Mouse (Mus musculus): Measurements from ENCODE around the gene D6Ertd527e. TPM values are rescaled to one million over a fixed set of nuclear protein-coding genes. Genes with fewer than 3 reads are reported as not detected.

The D6Ertd527e gene
- polyA plus RNA-seq, 1 experiment: not detected

- no peaks in the 10 kb centered on the region for H3K36me3 ChIP-seq (ENCODE audit: control insufficient read depth, insufficient read depth)
- H3K79me2 ChIP-seq (ENCODE audit: control insufficient read depth, insufficient read depth): no peaks in the 10 kb centered on the region
- no peaks in the 10 kb centered on the region for H3K79me3 ChIP-seq (ENCODE audit: low read depth)
These were observed 17.4 kb downstream of the D6Ertd527e start for GRCm38 (mm10) chr6:87121961-87122360.

GRCm38 (mm10) chr6:87123406-87123805, 18.9 kb downstream of the D6Ertd527e start:
- no peaks in the 10 kb centered on the region for H3K79me2 ChIP-seq (ENCODE audit: control insufficient read depth, insufficient read depth)
- TF ChIP-seq MAX (IDR thresholded peaks at IDR 0.05) (no peak), USF1 (IDR thresholded peaks at IDR 0.05; ENCODE audit: low read depth) (no peak)
- no peaks in the 10 kb centered on the region for H3K79me3 ChIP-seq (ENCODE audit: low read depth)
- H3K27me3 ChIP-seq (ENCODE audit: control insufficient read depth, insufficient read depth, insufficient read length): no peaks in the 10 kb centered on the region
- H3K4me3 ChIP-seq (ENCODE audit: insufficient read depth, poor library complexity, severe bottlenecking): no peak overlapping the region
- H3K36me3 ChIP-seq (ENCODE audit: control insufficient read depth, insufficient read depth): no peaks in the 10 kb centered on the region
- no peak overlapping the region for H3ac ChIP-seq (ENCODE audit: control insufficient read depth, insufficient read length, low read depth)

More at GRCm38 (mm10) chr6:87121961-87122360, 17.4 kb downstream of the D6Ertd527e start:
- no peak overlapping the region for H3ac ChIP-seq (ENCODE audit: control insufficient read depth, insufficient read length, low read depth)
- TF ChIP-seq CEBPB (IDR thresholded peaks at IDR 0.05; ENCODE audit: low read depth): no peak
- TF ChIP-seq CTCF (IDR thresholded peaks at IDR 0.05; ENCODE audit: control insufficient read depth, insufficient read depth, insufficient read length): no peak
- TF ChIP-seq MYOD1 (IDR thresholded peaks at IDR 0.05; ENCODE audit: control insufficient read depth, insufficient read length, low read depth): no peak
- no peak for TF ChIP-seq USF1 (IDR thresholded peaks at IDR 0.05; ENCODE audit: low read depth)
- TF ChIP-seq MAX (IDR thresholded peaks at IDR 0.05): no peak
- no peak for TF ChIP-seq FOSL1 (IDR thresholded peaks at IDR 0.05; ENCODE audit: insufficient read depth, low read length, poor library complexity, severe bottlenecking)
- no peak for TF ChIP-seq MYOG (IDR thresholded peaks at IDR 0.05; ENCODE audit: control insufficient read depth, extremely low read depth, insufficient read length)
- H3K4me3 ChIP-seq (ENCODE audit: insufficient read depth, poor library complexity, severe bottlenecking): no peak overlapping the region
- H3K27me3 ChIP-seq (ENCODE audit: control insufficient read depth, insufficient read depth, insufficient read length): no peaks in the 10 kb centered on the region

- Histone ChIP-seq H3K27me3 (ENCODE audit: control insufficient read depth, insufficient read depth, insufficient read length) (no peaks in the 10 kb centered on the region), H3K79me2 (ENCODE audit: control insufficient read depth, insufficient read depth) (no peaks in the 10 kb centered on the region), H3K4me3 (ENCODE audit: insufficient read depth, poor library complexity, severe bottlenecking) (no peak overlapping the region), H3K36me3 (ENCODE audit: control insufficient read depth, insufficient read depth) (no peaks in the 10 kb centered on the region), H3ac (ENCODE audit: control insufficient read depth, insufficient read length, low read depth) (no peak overlapping the region), H3K79me3 (ENCODE audit: low read depth) (no peaks in the 10 kb centered on the region)
- TF ChIP-seq MYOG (IDR thresholded peaks at IDR 0.05; ENCODE audit: control insufficient read depth, extremely low read depth, insufficient read length) (no peak), CTCF (IDR thresholded peaks at IDR 0.05; ENCODE audit: control insufficient read depth, insufficient read depth, insufficient read length) (no peak), USF1 (IDR thresholded peaks at IDR 0.05; ENCODE audit: low read depth) (no peak), MAX (IDR thresholded peaks at IDR 0.05) (no peak), FOSL1 (IDR thresholded peaks at IDR 0.05; ENCODE audit: insufficient read depth, low read length, poor library complexity, severe bottlenecking) (no peak), CEBPB (IDR thresholded peaks at IDR 0.05; ENCODE audit: low read depth) (no peak), MYOD1 (IDR thresholded peaks at IDR 0.05; ENCODE audit: control insufficient read depth, insufficient read length, low read depth) (no peak)
These were observed 19.4 kb downstream of the D6Ertd527e start for GRCm38 (mm10) chr6:87123973-87124372.

GRCm38 (mm10) chr6:87127049-87127753, 22.7 kb downstream of the D6Ertd527e start:
- TF ChIP-seq CTCF (IDR thresholded peaks at IDR 0.05; ENCODE audit: control insufficient read depth, insufficient read depth, insufficient read length) (no peak), MYOG (IDR thresholded peaks at IDR 0.05; ENCODE audit: control insufficient read depth, extremely low read depth, insufficient read length) (no peak), USF1 (IDR thresholded peaks at IDR 0.05; ENCODE audit: low read depth) (no peak), CEBPB (IDR thresholded peaks at IDR 0.05; ENCODE audit: low read depth) (no peak), FOSL1 (IDR thresholded peaks at IDR 0.05; ENCODE audit: insufficient read depth, low read length, poor library complexity, severe bottlenecking) (no peak), MAX (IDR thresholded peaks at IDR 0.05) (no peak), MYOD1 (IDR thresholded peaks at IDR 0.05; ENCODE audit: control insufficient read depth, insufficient read length, low read depth) (no peak)
- Histone ChIP-seq H3K27me3 (ENCODE audit: control insufficient read depth, insufficient read depth, insufficient read length) (no peaks in the 10 kb centered on the region), H3ac (ENCODE audit: control insufficient read depth, insufficient read length, low read depth) (no peak overlapping the region), H3K36me3 (ENCODE audit: control insufficient read depth, insufficient read depth) (no peaks in the 10 kb centered on the region), H3K79me3 (ENCODE audit: low read depth) (no peaks in the 10 kb centered on the region), H3K4me3 (ENCODE audit: insufficient read depth, poor library complexity, severe bottlenecking) (no peak overlapping the region), H3K79me2 (ENCODE audit: control insufficient read depth, insufficient read depth) (no peaks in the 10 kb centered on the region)

- Histone ChIP-seq H3K79me3 (ENCODE audit: low read depth) (no peaks in the 10 kb centered on the region), H3K79me2 (ENCODE audit: control insufficient read depth, insufficient read depth) (no peaks in the 10 kb centered on the region), H3ac (ENCODE audit: control insufficient read depth, insufficient read length, low read depth) (no peak overlapping the region), H3K36me3 (ENCODE audit: control insufficient read depth, insufficient read depth) (no peaks in the 10 kb centered on the region), H3K4me3 (ENCODE audit: insufficient read depth, poor library complexity, severe bottlenecking) (no peak overlapping the region), H3K27me3 (ENCODE audit: control insufficient read depth, insufficient read depth, insufficient read length) (no peaks in the 10 kb centered on the region)
- TF ChIP-seq MYOG (IDR thresholded peaks at IDR 0.05; ENCODE audit: control insufficient read depth, extremely low read depth, insufficient read length): no peak
- TF ChIP-seq MAX (IDR thresholded peaks at IDR 0.05): no peak
- no peak for TF ChIP-seq CEBPB (IDR thresholded peaks at IDR 0.05; ENCODE audit: low read depth)
- no peak for TF ChIP-seq MYOD1 (IDR thresholded peaks at IDR 0.05; ENCODE audit: control insufficient read depth, insufficient read length, low read depth)
- TF ChIP-seq USF1 (IDR thresholded peaks at IDR 0.05; ENCODE audit: low read depth): no peak
- TF ChIP-seq CTCF (IDR thresholded peaks at IDR 0.05; ENCODE audit: control insufficient read depth, insufficient read depth, insufficient read length): no peak
- TF ChIP-seq FOSL1 (IDR thresholded peaks at IDR 0.05; ENCODE audit: insufficient read depth, low read length, poor library complexity, severe bottlenecking): no peak
These were observed 25.3 kb downstream of the D6Ertd527e start for GRCm38 (mm10) chr6:87129861-87130260.

GRCm38 (mm10) chr6:87130628-87131027, 26.1 kb downstream of the D6Ertd527e start:
- TF ChIP-seq FOSL1 (IDR thresholded peaks at IDR 0.05; ENCODE audit: insufficient read depth, low read length, poor library complexity, severe bottlenecking): no peak
- no peak for TF ChIP-seq MYOD1 (IDR thresholded peaks at IDR 0.05; ENCODE audit: control insufficient read depth, insufficient read length, low read depth)
- TF ChIP-seq MAX (IDR thresholded peaks at IDR 0.05): no peak
- no peak for TF ChIP-seq CTCF (IDR thresholded peaks at IDR 0.05; ENCODE audit: control insufficient read depth, insufficient read depth, insufficient read length)
- TF ChIP-seq CEBPB (IDR thresholded peaks at IDR 0.05; ENCODE audit: low read depth): no peak
- no peak for TF ChIP-seq USF1 (IDR thresholded peaks at IDR 0.05; ENCODE audit: low read depth)
- TF ChIP-seq MYOG (IDR thresholded peaks at IDR 0.05; ENCODE audit: control insufficient read depth, extremely low read depth, insufficient read length): no peak
- H3ac ChIP-seq (ENCODE audit: control insufficient read depth, insufficient read length, low read depth): no peak overlapping the region
- H3K79me3 ChIP-seq (ENCODE audit: low read depth): no peaks in the 10 kb centered on the region
- no peaks in the 10 kb centered on the region for H3K36me3 ChIP-seq (ENCODE audit: control insufficient read depth, insufficient read depth)
- H3K79me2 ChIP-seq (ENCODE audit: control insufficient read depth, insufficient read depth): no peaks in the 10 kb centered on the region
- no peak overlapping the region for H3K4me3 ChIP-seq (ENCODE audit: insufficient read depth, poor library complexity, severe bottlenecking)
- H3K27me3 ChIP-seq (ENCODE audit: control insufficient read depth, insufficient read depth, insufficient read length): no peaks in the 10 kb centered on the region
